Mouse (Mus musculus): ENCODE measurements around the gene Uhrf1. TPM values are rescaled to one million over a fixed set of nuclear protein-coding genes. Genes with fewer than 3 reads are reported as not detected.
"Not testable (repeated sequence)": the region's sequence is repeated elsewhere in the genome, so short reads cannot be mapped to it uniquely, and the experiment has no call there.

Gene Uhrf1
- 1 to 10 TPM; 1.8 to 3.1 TPM for total RNA-seq (2021)
- long read RNA-seq, experiment 1, partial matches to known transcripts: 0 of 1 reads
- long read RNA-seq, experiment 1, other reads (novel, unspliced or antisense): 0 of 1 reads
- long read RNA-seq, experiment 2, partial matches to known transcripts: 1 of 4 reads
- long read RNA-seq, experiment 2, other reads (novel, unspliced or antisense): 1 of 4 reads

- peak; percentile 51 to 64 for DNase-seq (ENCODE audit: low spot score in 2 of 2)
Observed at GRCm38 (mm10) chr17:56303160-56303846, at the start of gene Uhrf1. Uhrf1 (plus strand) TSS chr17:56303321.

GRCm38 (mm10) chr17:56254695-56255094 is 48.4 kb upstream of the Uhrf1 start:
- no peak for DNase-seq (ENCODE audit: low spot score in 2 of 2)

- DNase-seq (ENCODE audit: low spot score in 2 of 2): peak in 1 of 2 experiments; percentile 46
Observed at GRCm38 (mm10) chr17:56255429-56255828, 47.7 kb upstream of the Uhrf1 start.

- peak; percentile 98 for DNase-seq (ENCODE audit: low spot score in 2 of 2)
Observed at GRCm38 (mm10) chr17:56255863-56256238, 47.3 kb upstream of the Uhrf1 start.

- DNase-seq (ENCODE audit: low spot score in 2 of 2): peak; percentile 83 to 84
Observed at GRCm38 (mm10) chr17:56256239-56256881, 46.8 kb upstream of the Uhrf1 start, which contains the start of gene Fem1a. Fem1a (plus strand) TSS chr17:56256810.

GRCm38 (mm10) chr17:56257181-56257894 is 45.8 kb upstream of the Uhrf1 start:
- no peak for DNase-seq (ENCODE audit: low spot score in 2 of 2)

- DNase-seq (ENCODE audit: low spot score in 2 of 2): not testable (repeated sequence)
Observed at GRCm38 (mm10) chr17:56258269-56258668, 44.9 kb upstream of the Uhrf1 start.

GRCm38 (mm10) chr17:56258812-56259211 is 44.3 kb upstream of the Uhrf1 start:
- DNase-seq (ENCODE audit: low spot score in 2 of 2): not testable (repeated sequence)

GRCm38 (mm10) chr17:56259301-56260037 is 43.7 kb upstream of the Uhrf1 start:
- no peak for DNase-seq (ENCODE audit: low spot score in 2 of 2)

- no peak for DNase-seq (ENCODE audit: low spot score in 2 of 2)
Observed at GRCm38 (mm10) chr17:56261166-56261565, 42.0 kb upstream of the Uhrf1 start.

- no peak for DNase-seq (ENCODE audit: low spot score in 2 of 2)
Observed at GRCm38 (mm10) chr17:56262645-56263094, 40.5 kb upstream of the Uhrf1 start.

- peak; percentile 69 to 74 for DNase-seq (ENCODE audit: low spot score in 2 of 2)
Observed at GRCm38 (mm10) chr17:56264020-56264419, 39.1 kb upstream of the Uhrf1 start.

GRCm38 (mm10) chr17:56265011-56265410 is 38.1 kb upstream of the Uhrf1 start:
- no peak for DNase-seq (ENCODE audit: low spot score in 2 of 2)

GRCm38 (mm10) chr17:56265869-56266268 is 37.3 kb upstream of the Uhrf1 start:
- no peak for DNase-seq (ENCODE audit: low spot score in 2 of 2)

- no peak for DNase-seq (ENCODE audit: low spot score in 2 of 2)
Observed at GRCm38 (mm10) chr17:56266271-56266670, 36.9 kb upstream of the Uhrf1 start.

- peak in 1 of 2 experiments; percentile 36 for DNase-seq (ENCODE audit: low spot score in 2 of 2)
Observed at GRCm38 (mm10) chr17:56269153-56269630, 33.9 kb upstream of the Uhrf1 start.

- no peak for DNase-seq (ENCODE audit: low spot score in 2 of 2)
Observed at GRCm38 (mm10) chr17:56269741-56270140, 33.4 kb upstream of the Uhrf1 start.

GRCm38 (mm10) chr17:56271609-56272253 is 31.4 kb upstream of the Uhrf1 start:
- peak in 1 of 2 experiments; percentile 23 for DNase-seq (ENCODE audit: low spot score in 2 of 2)

- DNase-seq (ENCODE audit: low spot score in 2 of 2): peak in 1 of 2 experiments; percentile 19
Observed at GRCm38 (mm10) chr17:56272644-56273043, 30.5 kb upstream of the Uhrf1 start.

- DNase-seq (ENCODE audit: low spot score in 2 of 2): no peak
Observed at GRCm38 (mm10) chr17:56273482-56273881, 29.6 kb upstream of the Uhrf1 start.
